Mouse (Mus musculus) limb, embryonic 11.5 days (tissue): ENCODE data around the gene Phldb3. TPM values are rescaled to one million over a fixed set of nuclear protein-coding genes. Genes with fewer than 3 reads are reported as not detected.
A peak's percentile ranks its signal among the peaks of the same experiment; 100 is the strongest.

ENCODE experiments used
- ATAC-seq: fragments of 200-750 bp; cut with Nextera tagmentation; 2 replicates; pipeline ENCODE4 v1.8.0; 2017; ENCODE audit warnings: low read depth; ENCODE audit not compliant: insufficient number of reproducible peaks, low FRiP score, low TSS enrichment
- DNase-seq: peaks from one replicate; pipeline ENCODE4 v3.0.0-alpha.2; 2015; ENCODE audit warnings: low spot score
- H3K27ac ChIP-seq: fragments of 300-500 bp; sonication (generic); replicated peaks from 2 replicates; pipeline ENCODE4 v1.5.1; 2014; ENCODE audit warnings: low read depth, mild to moderate bottlenecking, low read length
- H3K27me3 ChIP-seq: fragments of 300-500 bp; sonication (generic); 2 replicates; pipeline ENCODE4 v1.6.1; 2014; ENCODE audit warnings: mild to moderate bottlenecking, low read length, mixed read lengths; ENCODE audit not compliant: control insufficient read depth, insufficient read depth
- H3K36me3 ChIP-seq: fragments of 300-500 bp; sonication (generic); 2 replicates; pipeline ENCODE4 v1.6.1; 2014; ENCODE audit warnings: mild to moderate bottlenecking, low read length, moderate library complexity, mixed read lengths; ENCODE audit not compliant: control insufficient read depth, insufficient read depth
- H3K4me1 ChIP-seq: fragments of 300-500 bp; sonication (generic); 2 replicates; pipeline ENCODE4 v1.6.1; 2014; ENCODE audit warnings: low read length, mixed read lengths; ENCODE audit not compliant: control insufficient read depth, insufficient read depth
- H3K4me2 ChIP-seq: fragments of 300-500 bp; sonication (generic); 2 replicates; pipeline ENCODE4 v1.6.1; 2014; ENCODE audit warnings: low read depth, mild to moderate bottlenecking, moderate library complexity; ENCODE audit not compliant: severe bottlenecking
- H3K4me3 ChIP-seq: fragments of 300-500 bp; sonication (generic); 2 replicates; pipeline ENCODE4 v1.5.1; 2014; ENCODE audit warnings: low read depth, low read length
- H3K9ac ChIP-seq: fragments of 300-500 bp; sonication (generic); 2 replicates; pipeline ENCODE4 v1.6.1; 2014; ENCODE audit warnings: mild to moderate bottlenecking, low read length
- H3K9me3 ChIP-seq: fragments of 300-500 bp; sonication (generic); 2 replicates; pipeline ENCODE4 v1.6.1; 2016; ENCODE audit warnings: low read length; ENCODE audit not compliant: control insufficient read depth
- WGBS: fragments of 180-500 bp; shearing (Covaris S2); extraction: QIAGEN DNeasy Blood & Tissue Kit; methylation state at CpG from one replicate; pipeline ENCODE4 v1.1.7; 2014; 5-methylcytosine and 5-hydroxymethylcytosine counted together
- polyA plus RNA-seq: library from polyadenylated mRNA; unstranded; fragments of >200 nt; fragmentation: Nextera tagmentation; extraction: Ambion mirVana; gene quantifications from 2 replicates; pipeline ENCODE4 v1.2.1, GENCODE M21; 2014

Phldb3 gene
- polyA plus RNA-seq, 1 experiment from 2014 or later: 0.16 TPM

DNA sequence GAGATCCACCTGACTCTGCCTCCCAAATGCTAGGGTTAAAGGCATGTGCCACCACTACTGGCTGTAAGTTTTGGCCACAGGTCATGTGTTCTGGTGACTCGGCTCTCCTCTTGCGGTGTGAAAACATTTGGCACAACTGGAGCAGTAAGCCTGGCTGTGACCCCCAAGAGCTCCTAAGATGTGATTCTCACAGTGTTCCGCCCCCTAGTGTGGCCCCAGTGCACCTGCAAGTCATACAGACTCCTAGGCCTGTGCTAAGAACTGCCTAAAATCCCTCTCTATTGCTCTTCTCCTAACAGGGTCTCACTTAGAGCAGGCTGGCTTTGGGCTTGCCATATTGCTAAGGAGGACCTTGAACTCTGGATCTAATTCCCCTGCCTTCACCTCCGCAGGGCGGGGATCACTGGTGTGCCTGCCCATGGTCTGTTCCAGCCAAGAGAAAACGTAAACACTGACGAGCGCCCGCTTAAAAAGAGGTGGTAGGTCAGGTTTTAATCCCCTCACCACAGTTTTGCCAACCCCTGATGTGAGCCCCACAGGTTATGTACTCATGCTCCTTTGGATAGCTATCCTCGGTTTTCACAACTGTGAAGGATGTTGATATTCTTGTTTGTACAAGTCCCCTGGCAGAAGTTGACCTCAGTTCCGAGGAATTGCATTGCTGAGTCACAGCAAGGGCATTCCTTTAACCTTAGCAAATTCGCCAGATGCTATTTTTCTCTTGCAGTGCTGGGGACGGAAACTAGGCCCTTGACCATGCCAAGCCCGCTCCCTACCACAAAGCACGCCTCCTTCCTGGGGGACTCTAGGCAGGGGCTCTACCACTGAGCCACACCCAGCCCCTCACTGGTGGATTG is 11.1 kb upstream of the Phldb3 start:
- H3K9me3 ChIP-seq: no peaks in the 10 kb centered on the region
- H3K27ac ChIP-seq: no peak overlapping the region
- no peak overlapping the region for H3K4me2 ChIP-seq
- H3K4me1 ChIP-seq: peaks cover 5% of the 10 kb centered on the region; the same call in 1 of the 2 replicates
- WGBS: 70% methylated on average over 15 of the region's 15 CpGs
- no peaks in the 10 kb centered on the region for H3K36me3 ChIP-seq
- ATAC-seq (no peak), DNase-seq (no peak)
- no peak overlapping the region for H3K4me3 ChIP-seq
- no peaks in the 10 kb centered on the region; the same call in 1 of the 2 replicates for H3K27me3 ChIP-seq
- no peak overlapping the region for H3K9ac ChIP-seq

DNA sequence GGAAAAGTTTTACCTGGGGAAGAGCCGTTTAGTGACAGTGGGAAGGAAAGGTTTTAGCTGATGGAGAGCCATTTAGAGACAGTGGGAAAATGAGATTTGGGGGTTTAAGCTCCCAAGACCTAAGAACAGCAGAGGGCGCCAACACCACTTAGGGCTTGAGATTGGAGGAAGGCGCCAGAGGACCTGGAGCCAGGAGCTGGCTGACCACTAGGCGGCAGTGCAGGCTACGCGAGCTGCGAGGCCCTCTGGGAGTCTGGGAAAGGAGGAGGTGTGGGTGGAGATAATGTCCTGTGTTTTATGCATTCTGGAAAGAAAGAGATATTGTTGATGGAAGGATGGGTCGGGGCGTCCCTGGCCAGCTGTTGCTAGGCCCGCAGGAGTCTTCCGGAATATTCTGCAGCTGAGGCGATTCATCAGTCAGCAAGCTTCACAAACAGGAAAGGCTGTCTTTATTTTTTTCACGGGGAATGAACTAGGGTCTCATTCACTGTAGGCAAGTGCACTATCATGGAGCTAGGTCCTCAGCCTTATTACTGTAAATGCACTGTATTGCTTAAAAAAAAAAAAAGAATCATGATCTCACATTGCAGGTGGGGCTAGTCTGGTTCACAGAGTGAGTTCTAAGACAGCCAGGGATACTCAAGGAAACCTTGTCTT is 9.5 kb upstream of the Phldb3 start:
- ATAC-seq (peak; percentile 76; the same call in 1 of the 2 replicates), DNase-seq (peak; percentile 98)
- no peak overlapping the region for H3K9ac ChIP-seq
- no peaks in the 10 kb centered on the region for H3K27me3 ChIP-seq
- no peaks in the 10 kb centered on the region for H3K36me3 ChIP-seq
- H3K4me3 ChIP-seq: no peak overlapping the region
- no peak overlapping the region for H3K27ac ChIP-seq
- H3K4me1 ChIP-seq: no peaks in the 10 kb centered on the region
- H3K9me3 ChIP-seq: no peaks in the 10 kb centered on the region
- WGBS: 9% methylated on average over 13 of the region's 13 CpGs
- no peak overlapping the region for H3K4me2 ChIP-seq

DNA sequence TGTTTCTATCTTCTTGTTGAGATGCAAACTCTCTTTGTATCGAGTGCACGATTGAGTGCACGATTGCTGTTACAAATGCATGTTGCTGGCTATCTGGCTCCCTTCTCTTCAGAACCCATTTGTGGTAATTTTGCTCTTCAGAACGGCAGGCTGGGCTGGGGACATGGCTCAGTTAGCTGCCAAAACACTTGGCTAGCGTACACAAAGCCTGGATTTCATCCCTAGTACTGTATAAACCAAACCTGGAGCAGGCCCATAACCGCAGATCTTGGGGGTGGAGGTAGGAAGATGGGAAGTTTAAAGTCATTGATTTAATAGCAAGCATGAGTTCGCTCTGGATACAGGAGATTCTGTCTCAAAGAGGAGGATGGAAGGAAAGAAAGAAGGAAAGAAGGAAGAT is 5.0 kb upstream of the Phldb3 start:
- 88% methylated on average over 7 of the region's 7 CpGs for WGBS
- H3K4me2 ChIP-seq: no peak overlapping the region
- ATAC-seq (no peak), DNase-seq (no peak)
- H3K36me3 ChIP-seq: no peaks in the 10 kb centered on the region
- H3K27me3 ChIP-seq: peaks cover 14% of the 10 kb centered on the region
- no peak overlapping the region for H3K9ac ChIP-seq
- no peak overlapping the region for H3K27ac ChIP-seq
- H3K9me3 ChIP-seq: no peaks in the 10 kb centered on the region; the same call in 1 of the 2 replicates
- peaks cover 5% of the 10 kb centered on the region; the same call in 1 of the 2 replicates for H3K4me1 ChIP-seq
- no peak overlapping the region for H3K4me3 ChIP-seq

DNA sequence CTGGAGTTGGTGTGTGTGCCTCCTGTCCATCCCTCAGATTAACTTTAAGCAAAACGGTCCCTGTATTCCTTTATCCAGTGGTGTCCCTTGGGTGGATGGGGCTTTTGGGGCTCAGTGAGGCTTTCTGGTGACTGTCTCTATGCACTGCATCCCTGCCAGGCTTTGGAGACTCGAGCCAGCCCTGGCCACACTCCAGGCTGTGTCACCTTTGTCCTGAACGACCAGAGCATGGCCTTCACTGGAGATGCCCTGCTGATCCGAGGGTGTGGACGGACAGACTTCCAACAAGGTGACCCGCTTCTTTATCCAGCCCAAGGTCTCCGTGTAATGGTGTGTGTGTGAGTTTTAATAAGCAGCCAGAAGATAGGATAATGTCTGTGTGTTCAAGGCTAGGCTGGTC is 4.5 kb upstream of the Phldb3 start:
- H3K27me3 ChIP-seq: peaks cover 19% of the 10 kb centered on the region
- no peak overlapping the region for H3K27ac ChIP-seq
- DNase-seq (no peak), ATAC-seq (no peak)
- no peaks in the 10 kb centered on the region for H3K36me3 ChIP-seq
- H3K4me3 ChIP-seq: no peak overlapping the region
- H3K4me1 ChIP-seq: peaks cover 8% of the 10 kb centered on the region; the same call in 1 of the 2 replicates
- H3K4me2 ChIP-seq: no peak overlapping the region
- 83% methylated on average over 7 of the region's 7 CpGs for WGBS
- H3K9ac ChIP-seq: no peak overlapping the region
- H3K9me3 ChIP-seq: no peaks in the 10 kb centered on the region; the same call in 1 of the 2 replicates

DNA sequence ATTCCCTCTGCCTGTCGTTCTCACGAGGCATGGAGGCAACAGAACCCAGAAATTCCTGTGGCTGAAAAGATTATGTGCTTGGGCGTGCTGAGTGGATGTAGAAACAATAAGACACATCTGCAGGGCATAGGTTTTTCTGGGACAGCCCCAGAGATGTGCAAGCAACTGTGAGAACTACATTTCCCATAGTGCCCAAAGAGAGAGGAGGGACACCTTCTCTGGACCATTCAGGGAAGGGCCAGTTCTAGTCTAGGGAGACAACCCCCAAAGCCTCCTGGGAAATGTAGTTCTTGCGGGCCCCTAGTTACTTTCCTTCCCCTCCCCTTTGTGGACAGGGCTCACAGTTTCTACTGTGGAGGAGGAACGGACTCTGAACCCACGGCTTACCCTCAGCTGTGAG is 2.5 kb upstream of the Phldb3 start:
- H3K27me3 ChIP-seq: peaks cover 37% of the 10 kb centered on the region
- ATAC-seq (peak; percentile 64; the same call in 1 of the 2 replicates), DNase-seq (no peak)
- no peaks in the 10 kb centered on the region; the same call in 1 of the 2 replicates for H3K9me3 ChIP-seq
- H3K4me3 ChIP-seq: no peak overlapping the region
- H3K4me2 ChIP-seq: no peak overlapping the region
- H3K27ac ChIP-seq: no peak overlapping the region
- no peaks in the 10 kb centered on the region for H3K36me3 ChIP-seq
- WGBS: 50% methylated on average over 6 of the region's 6 CpGs
- H3K4me1 ChIP-seq: peaks cover 8% of the 10 kb centered on the region; the same call in 1 of the 2 replicates
- no peak overlapping the region for H3K9ac ChIP-seq

DNA sequence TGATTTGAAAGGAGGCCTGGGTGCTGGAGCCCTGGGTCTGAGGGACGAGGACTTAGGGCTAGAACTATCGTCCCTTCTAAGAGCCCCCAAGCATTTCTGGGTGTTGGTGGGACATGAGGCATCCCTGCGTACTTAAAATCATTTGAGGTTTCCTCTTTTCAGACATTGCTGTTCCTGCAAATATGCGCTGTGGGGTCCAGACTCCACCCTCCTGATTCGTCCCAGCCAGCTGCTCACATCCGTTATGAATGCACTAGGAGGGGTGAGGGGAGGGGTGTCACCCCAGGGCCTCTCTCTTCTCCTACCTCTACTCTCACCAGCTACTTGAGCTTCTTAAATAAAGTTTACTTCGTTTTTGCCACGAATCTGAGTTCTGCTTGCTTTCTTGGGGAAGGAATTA is 2.0 kb upstream of the Phldb3 start:
- Histone ChIP-seq H3K36me3 (no peaks in the 10 kb centered on the region), H3K4me3 (no peak overlapping the region), H3K4me2 (no peak overlapping the region), H3K27ac (no peak overlapping the region), H3K27me3 (peaks cover 42% of the 10 kb centered on the region), H3K9ac (no peak overlapping the region), H3K4me1 (peaks cover 8% of the 10 kb centered on the region; the same call in 1 of the 2 replicates), H3K9me3 (no peaks in the 10 kb centered on the region; the same call in 1 of the 2 replicates)
- 68% methylated on average over 8 of the region's 8 CpGs for WGBS
- no peak for DNase-seq
- ATAC-seq: no peak

DNA sequence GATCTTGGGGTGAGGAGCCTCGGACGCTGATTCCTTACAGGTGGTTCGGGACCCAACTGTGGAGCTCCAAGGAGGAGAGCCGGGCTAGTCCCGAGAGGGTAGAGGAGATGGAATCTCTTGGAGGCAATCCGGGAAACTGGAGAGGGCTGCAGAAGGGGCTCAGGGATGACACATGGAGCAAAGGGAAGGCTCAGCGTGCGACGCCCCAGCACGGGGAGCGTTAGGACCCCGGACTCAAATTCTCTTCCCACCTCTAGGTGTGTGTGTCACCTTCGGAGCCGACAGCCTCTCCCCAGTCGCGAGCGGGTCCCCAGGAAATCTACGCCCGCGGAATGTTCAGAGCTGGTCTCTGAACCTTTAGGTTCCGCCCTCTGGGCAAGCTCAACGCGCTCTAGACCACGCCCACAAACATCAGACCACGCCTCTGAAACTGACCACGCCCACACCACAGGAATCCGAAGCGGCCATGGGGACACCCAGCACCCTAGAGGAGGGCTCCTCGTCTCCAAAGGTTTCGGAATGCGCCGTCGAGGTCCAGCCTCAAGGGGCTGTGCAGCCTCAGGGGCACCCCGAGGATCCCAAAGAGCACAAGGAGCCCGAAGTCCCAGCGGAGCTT is 424 bp downstream of the Phldb3 start:
- peak overlapping the region; percentile 58 for H3K4me2 ChIP-seq
- peaks cover 8% of the 10 kb centered on the region; the same call in 1 of the 2 replicates for H3K4me1 ChIP-seq
- peak; percentile 27 for ATAC-seq
- H3K27ac ChIP-seq: no peak overlapping the region
- WGBS: 2% methylated on average over 36 of the region's 36 CpGs
- peak; percentile 78 for DNase-seq
- no peaks in the 10 kb centered on the region; the same call in 1 of the 2 replicates for H3K9me3 ChIP-seq
- H3K9ac ChIP-seq: no peak overlapping the region
- H3K4me3 ChIP-seq: peak overlapping the region; percentile 26
- H3K27me3 ChIP-seq: peaks cover 43% of the 10 kb centered on the region
- H3K36me3 ChIP-seq: no peaks in the 10 kb centered on the region

DNA sequence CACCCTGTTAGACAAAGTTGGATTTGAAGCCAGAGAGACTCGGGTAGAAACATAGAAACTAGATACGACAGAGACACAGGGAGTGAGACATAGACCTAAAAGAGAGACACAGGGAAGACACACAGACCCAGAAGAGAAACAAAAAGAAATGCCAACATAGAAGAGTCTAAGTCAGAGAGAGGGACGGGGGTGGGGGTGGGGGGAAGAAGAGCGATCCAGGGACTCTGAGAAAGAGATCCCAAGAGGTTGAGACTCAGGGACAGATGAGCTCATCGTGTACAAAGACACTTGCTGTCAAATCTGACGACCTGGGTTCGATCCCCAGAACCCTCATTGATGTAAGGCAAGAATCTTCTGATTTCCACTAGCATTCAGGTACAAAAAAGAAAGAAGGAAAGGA is 1.1 kb downstream of the Phldb3 start:
- Histone ChIP-seq H3K9ac (no peak overlapping the region), H3K4me1 (peaks cover 8% of the 10 kb centered on the region; the same call in 1 of the 2 replicates), H3K4me2 (peak overlapping the region; percentile 58; the same call in 1 of the 2 replicates), H3K27ac (no peak overlapping the region), H3K4me3 (no peak overlapping the region), H3K9me3 (no peaks in the 10 kb centered on the region; the same call in 1 of the 2 replicates), H3K27me3 (peaks cover 43% of the 10 kb centered on the region), H3K36me3 (no peaks in the 10 kb centered on the region)
- ATAC-seq (no peak), DNase-seq (no peak)
- WGBS: 13% methylated on average over 7 of the region's 7 CpGs
